Mouse (Mus musculus) right cerebral cortex, adult 2 months (tissue): ENCODE data around the gene Ccr1l1.
A peak's percentile ranks its signal among the peaks of the same experiment; 100 is the strongest.

Experiments
- DNase-seq, 2 experiments: peaks; one replicate each; pipeline ENCODE4 v3.0.0; 2021 to 2022; ENCODE audit warnings: low spot score in 2 of 2

Ccr1l1 gene

GRCm38 (mm10) chr9:123957911-123958413 is 20.2 kb downstream of the Ccr1l1 start:
- no peak for DNase-seq

- no peak for DNase-seq
Observed at GRCm38 (mm10) chr9:123956892-123957291, 21.3 kb downstream of the Ccr1l1 start.

GRCm38 (mm10) chr9:123953551-123953950 is 24.7 kb downstream of the Ccr1l1 start:
- no peak for DNase-seq

DNA sequence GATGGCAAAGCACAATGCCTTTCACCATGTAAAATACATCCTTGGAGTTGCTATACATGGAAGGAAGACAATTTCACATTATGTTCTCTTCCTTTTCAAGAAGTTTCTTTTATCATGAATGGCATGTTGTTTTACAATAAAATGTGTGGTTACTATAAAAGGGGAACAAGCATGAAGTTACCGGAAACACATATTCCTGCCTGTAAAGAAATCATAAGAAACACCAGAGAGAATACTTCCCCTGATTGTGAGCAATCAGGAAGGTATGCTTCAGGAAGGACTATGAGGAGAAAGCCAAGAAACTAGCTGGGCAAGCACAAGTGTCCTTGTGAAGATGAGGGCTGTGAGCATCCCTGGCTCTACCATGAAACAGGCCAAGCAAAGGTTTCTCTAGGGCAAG is 27.0 kb downstream of the Ccr1l1 start:
- DNase-seq = no peak

GRCm38 (mm10) chr9:123949432-123949831 is 28.8 kb downstream of the Ccr1l1 start:
- DNase-seq = no peak

DNA sequence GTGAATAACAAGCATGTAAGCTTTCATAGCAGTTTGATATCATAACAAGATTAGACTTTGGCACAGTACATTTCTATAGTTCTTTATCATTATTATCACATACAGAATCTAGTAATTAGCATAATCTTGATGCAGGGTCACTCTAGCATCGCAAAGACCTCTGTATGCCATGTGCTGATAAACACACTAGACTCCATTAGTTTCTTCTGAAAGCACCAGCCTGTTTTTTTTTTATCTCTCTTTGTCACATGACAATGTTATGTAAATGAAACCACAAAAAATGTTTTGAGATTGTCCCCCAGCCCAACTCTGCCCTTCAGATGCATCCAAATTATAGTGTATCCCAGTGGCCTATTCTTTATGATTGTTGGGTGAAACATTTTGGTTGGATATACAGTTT is 30.4 kb downstream of the Ccr1l1 start:
- DNase-seq = no peak

DNA sequence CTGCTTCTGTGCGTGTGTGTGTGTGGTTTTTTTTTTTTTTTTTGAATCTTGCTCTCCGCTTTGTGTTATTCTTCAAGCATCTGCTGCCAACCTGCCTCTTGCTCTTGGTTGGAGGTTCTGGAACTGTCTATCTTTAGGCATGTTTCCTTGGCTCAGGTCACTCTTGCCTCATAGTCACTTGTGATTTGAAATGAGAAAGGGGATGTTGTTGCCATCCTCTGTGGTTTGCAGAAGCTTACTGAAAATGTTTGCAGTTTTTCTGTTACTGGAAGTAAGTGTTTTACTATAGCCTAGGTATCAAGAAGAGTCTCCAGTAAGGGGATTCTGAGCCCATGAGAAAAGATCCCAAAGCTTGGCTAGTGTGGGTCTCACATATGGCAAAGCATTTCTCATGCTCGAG is 36.2 kb downstream of the Ccr1l1 start:
- DNase-seq = no peak

DNA sequence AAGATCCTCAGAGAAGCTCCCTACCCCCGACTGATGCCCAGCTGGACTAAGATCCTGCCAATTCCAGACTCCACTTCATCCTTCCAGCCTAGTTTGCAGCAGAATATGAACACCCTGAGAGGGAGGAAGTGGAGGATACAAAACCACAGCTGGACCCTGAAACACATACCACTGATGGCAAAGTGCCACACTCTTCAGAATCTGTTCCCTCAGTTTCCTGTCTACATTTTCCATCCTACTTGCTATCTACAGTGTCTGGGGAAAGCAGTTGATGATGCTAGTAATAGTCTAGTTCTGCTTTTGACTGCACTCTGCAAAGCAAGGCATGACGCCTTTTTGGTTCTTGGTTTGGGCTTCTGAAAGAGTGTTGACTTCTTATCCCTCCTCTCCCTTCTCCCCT is 36.9 kb downstream of the Ccr1l1 start:
- DNase-seq = no peak

GRCm38 (mm10) chr9:123940628-123941027 is 37.6 kb downstream of the Ccr1l1 start:
- DNase-seq = no peak

DNA sequence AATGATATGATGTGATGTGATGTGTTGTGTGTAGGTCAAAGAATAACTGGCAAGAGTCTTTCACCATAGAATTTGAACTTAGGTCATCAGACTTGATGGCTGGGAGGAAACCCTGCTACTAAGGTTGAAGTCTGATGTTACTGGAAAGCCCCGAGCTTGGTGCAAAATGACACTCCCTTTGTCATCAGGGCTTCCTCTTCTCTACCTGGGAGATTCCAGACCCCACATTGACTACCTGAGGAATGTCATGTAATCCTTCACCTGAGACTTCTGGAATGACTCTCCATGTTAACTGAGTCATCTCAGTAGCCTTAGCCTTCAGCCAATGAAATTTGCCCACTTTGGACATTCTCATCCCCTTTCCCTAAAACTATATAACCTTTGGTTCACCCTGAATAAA is 38.0 kb downstream of the Ccr1l1 start:
- no peak for DNase-seq

DNA sequence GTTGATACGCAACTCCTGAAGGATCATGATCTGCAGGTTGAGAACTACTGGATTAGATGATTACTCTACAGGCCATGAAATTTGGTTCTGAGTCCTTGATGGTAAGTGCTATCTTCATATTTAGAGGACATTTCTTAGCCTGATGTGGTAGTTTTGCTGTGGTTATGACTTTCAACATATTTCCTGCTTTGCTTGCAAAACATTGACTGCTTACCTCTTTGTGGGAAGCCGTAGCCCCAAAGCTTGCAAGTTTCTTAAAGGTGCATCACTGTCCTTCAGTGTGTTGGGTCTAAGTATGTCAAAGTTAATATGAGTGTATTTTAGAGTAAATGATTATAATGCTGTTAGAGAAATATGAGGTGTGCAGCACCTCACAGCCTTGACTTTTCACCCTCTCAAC is 40.2 kb downstream of the Ccr1l1 start:
- DNase-seq = no peak

- DNase-seq = no peak
Observed at GRCm38 (mm10) chr9:123936604-123937280, 41.5 kb downstream of the Ccr1l1 start.

DNA sequence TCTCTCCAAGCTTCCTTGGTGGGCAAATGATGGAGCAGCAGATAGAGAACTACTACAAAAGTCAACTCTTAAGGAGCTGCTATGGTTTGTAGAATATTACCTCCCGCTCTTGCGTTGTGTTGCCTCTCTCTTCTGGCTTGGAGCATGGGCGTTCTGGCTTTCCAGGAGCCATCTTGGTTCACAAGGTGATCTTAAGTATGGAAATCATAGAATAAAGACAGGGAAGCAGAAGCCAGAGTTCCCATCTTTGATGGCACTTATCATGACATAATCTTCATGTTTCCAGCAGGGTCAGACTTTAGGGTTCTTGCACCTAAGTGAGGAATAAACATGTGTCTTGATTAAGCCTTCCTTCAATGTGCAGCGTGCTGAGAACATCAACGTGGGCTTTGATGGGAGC is 42.4 kb downstream of the Ccr1l1 start:
- no peak for DNase-seq

DNA sequence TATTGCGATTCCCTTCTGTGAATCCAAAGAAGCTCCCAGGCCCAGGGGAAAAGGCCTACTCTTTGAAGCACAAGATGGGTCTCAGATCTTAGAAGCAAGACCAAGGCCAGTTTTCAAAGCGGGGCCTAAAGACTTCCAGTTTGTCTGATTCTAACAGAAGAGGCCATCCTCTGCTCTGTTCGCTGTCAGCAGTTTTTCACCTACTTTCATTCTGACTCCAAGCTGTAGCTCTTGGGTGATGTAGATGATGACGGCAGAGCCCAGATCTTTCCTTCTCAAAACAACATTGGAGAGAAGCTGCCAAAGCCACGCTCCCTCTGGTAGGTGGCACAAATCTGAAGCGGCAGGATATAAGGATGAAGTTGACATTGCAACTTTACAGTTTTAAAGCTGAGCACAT is 42.9 kb downstream of the Ccr1l1 start:
- no peak for DNase-seq

DNA sequence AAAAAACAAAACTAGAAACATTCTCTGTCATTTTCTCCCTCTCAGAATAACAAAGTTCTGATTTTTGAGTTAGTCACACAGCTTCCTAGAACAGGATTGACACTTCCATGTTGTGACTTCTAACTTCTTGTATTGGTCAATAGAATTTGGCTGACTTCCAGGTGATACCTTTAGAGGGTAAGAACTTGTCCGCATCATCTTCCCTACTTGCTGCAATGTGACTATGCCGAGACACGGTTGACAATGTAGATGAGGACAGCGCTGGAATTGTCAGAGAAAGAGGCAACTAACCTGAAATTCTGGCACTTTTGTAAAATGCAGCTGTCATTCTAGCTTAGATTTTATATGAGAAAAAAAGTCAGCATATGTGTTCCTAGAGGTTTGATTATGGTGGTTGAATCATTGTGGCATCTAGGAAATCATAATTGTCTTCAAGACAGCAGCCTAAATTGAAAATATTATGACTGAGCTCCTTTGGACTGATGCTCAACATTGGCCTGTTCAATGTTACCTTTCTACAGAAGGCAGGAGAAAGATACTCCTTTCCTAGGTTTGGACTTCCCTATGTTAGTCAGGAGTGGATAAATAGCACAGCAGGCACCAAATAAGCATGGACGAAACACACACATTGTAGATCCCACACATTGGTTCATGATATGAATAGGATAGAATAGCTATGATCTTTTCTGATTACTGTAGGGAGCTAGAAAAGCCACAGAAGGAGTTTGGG is 44.3 kb downstream of the Ccr1l1 start:
- DNase-seq = no peak

DNA sequence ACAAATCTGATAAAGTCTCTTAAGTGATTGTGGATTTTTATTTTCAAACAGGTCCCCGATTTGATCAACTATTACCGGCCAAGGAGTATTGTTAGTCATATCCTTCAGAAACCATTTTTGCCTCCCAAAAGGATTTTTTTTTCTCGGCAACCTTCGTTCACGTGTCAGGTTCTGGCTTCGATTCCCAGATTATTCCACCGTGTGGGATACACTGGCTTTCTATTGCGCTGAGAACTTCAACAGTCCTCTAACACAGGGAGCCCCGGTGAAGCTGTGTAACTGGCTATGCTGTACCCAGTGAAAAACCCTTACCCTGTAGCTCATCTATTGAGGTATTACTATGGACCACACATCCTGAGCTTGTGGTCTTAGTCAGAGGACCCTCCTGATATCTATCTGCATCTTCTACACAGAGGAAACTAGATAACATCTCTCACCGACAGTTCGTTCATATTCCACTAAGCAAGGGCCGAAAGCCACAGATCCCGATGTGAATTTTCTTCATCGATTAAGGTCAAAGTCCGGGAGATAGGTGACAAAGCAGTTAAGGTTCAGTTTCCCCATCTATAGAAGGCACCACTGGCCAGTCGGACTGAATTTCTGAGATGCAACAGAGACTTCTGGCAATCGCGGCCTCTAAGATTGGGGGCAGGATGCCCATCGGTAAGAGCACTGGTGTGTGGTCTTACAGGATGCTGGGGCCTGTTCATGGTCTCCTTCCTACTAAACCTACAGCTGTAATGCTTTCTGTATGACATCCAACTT is 45.1 kb downstream of the Ccr1l1 start:
- no peak for DNase-seq

GRCm38 (mm10) chr9:123931761-123932700 is 46.2 kb downstream of the Ccr1l1 start:
- DNase-seq = no peak

- DNase-seq = no peak
Observed at GRCm38 (mm10) chr9:123930926-123931325, 47.3 kb downstream of the Ccr1l1 start.

GRCm38 (mm10) chr9:123930476-123930875 is 47.7 kb downstream of the Ccr1l1 start:
- no peak for DNase-seq

DNA sequence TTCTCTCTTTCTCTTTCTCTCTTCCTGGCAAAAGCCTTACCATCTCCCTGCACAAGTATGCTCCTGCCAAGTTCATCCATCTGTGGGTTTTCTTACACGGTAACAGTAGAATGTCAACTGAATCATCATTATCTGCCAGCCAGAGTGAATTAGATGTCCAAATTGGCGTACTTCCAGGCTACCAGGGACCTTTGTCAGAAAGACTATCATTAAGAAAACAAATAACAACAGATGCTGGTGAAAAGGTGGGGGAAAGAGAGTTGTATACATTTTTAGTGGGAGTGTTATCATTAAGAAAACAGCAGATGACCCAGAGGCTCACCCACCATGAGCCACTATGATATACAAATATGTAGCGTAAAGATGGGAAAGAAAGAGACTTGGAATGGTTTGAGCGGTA is 48.3 kb downstream of the Ccr1l1 start:
- no peak for DNase-seq

- DNase-seq = peak in 1 of 2 experiments; percentile 14
Observed at GRCm38 (mm10) chr9:123928759-123929246, 49.4 kb downstream of the Ccr1l1 start.
